Mouse (Mus musculus) liver, embryonic 15.5 days (tissue): ENCODE data around the gene Cxcl12. TPM values are rescaled to one million over a fixed set of nuclear protein-coding genes. Genes with fewer than 3 reads are reported as not detected.

Source experiments
- ATAC-seq: fragments of 200-750 bp; cut with Nextera tagmentation; 2 replicates; pipeline ENCODE4 v1.8.0; 2017; ENCODE audit warnings: moderate number of reproducible peaks, mild to moderate bottlenecking, moderate library complexity; ENCODE audit not compliant: insufficient read depth
- H3K27ac ChIP-seq: fragments of 300-500 bp; sonication (generic); replicated peaks from 2 replicates; pipeline ENCODE4 v1.5.1; 2015; ENCODE audit warnings: mild to moderate bottlenecking, inconsistent platforms
- H3K27me3 ChIP-seq: fragments of 300-500 bp; sonication (generic); 2 replicates; pipeline ENCODE4 v1.6.1; 2015; ENCODE audit warnings: mild to moderate bottlenecking, inconsistent platforms
- H3K36me3 ChIP-seq: fragments of 300-500 bp; sonication (generic); replicated peaks from 2 replicates; pipeline ENCODE4 v1.6.1; 2015; ENCODE audit warnings: moderate library complexity, mild to moderate bottlenecking, inconsistent platforms
- H3K4me1 ChIP-seq: fragments of 300-500 bp; sonication (generic); replicated peaks from 2 replicates; pipeline ENCODE4 v1.6.1; 2015; ENCODE audit warnings: inconsistent platforms
- H3K4me2 ChIP-seq: fragments of 300-500 bp; sonication (generic); 2 replicates; pipeline ENCODE4 v1.6.1; 2015; ENCODE audit warnings: moderate library complexity, mild to moderate bottlenecking, inconsistent platforms
- H3K4me3 ChIP-seq: fragments of 300-500 bp; sonication (generic); replicated peaks from 2 replicates; pipeline ENCODE4 v1.5.1; 2015; ENCODE audit warnings: mild to moderate bottlenecking, inconsistent platforms
- H3K9ac ChIP-seq: fragments of 300-500 bp; sonication (generic); 2 replicates; pipeline ENCODE4 v1.6.1; 2015; ENCODE audit warnings: moderate library complexity, mild to moderate bottlenecking, inconsistent platforms
- H3K9me3 ChIP-seq: fragments of 300-500 bp; sonication (generic); replicated peaks from 2 replicates; pipeline ENCODE4 v1.6.1; 2016; ENCODE audit warnings: inconsistent platforms
- WGBS: fragments of 180-500 bp; shearing (Covaris S2); methylation state at CpG from one replicate; pipeline ENCODE4 v1.1.7; 2015; ENCODE audit warnings: mixed read lengths; ENCODE audit not compliant: insufficient replicate concordance; 5-methylcytosine and 5-hydroxymethylcytosine counted together
- polyA plus RNA-seq: library from polyadenylated mRNA; unstranded; fragments of >200 nt; fragmentation: Nextera tagmentation; extraction: Ambion mirVana; gene quantifications from 2 replicates; pipeline ENCODE4 v1.2.1, GENCODE M21; 2015

Cxcl12 gene
- 54.7 and 58.1 TPM in 2 replicates for polyA plus RNA-seq

GRCm38 (mm10) chr6:117168321-117169011, at the start of gene Cxcl12:
Gene Cxcl12 (plus strand): TSS chr6:117168535.
- Histone ChIP-seq H3K4me3 (peak within 1 kb of the TSS; percentile 58), H3K36me3 (0 out of 2 replicates have a peak, but pooled peaks cover 2% of the 10 kb centered on the region), H3K9ac (peak within 1 kb of the TSS; percentile 39), H3K4me1 (peaks cover 7% of the 10 kb centered on the region; the same call in 1 of the 2 replicates), H3K27ac (peak within 1 kb of the TSS; percentile 38), H3K4me2 (peak within 1 kb of the TSS; percentile 54), H3K27me3 (peaks cover 49% of the 10 kb centered on the region), H3K9me3 (no peaks in the 10 kb centered on the region)
- ATAC-seq = peak; percentile 58
- WGBS = under 1% methylated on average over 59 of the region's 64 CpGs

- no peaks in the 10 kb centered on the region for H3K27me3 ChIP-seq
- no peak overlapping the region for H3K4me3 ChIP-seq
- H3K4me2 ChIP-seq = no peak overlapping the region
- WGBS = 63% methylated on average over 3 of the region's 3 CpGs
- H3K27ac ChIP-seq = no peak overlapping the region
- H3K9me3 ChIP-seq = no peaks in the 10 kb centered on the region
- no peak overlapping the region for H3K9ac ChIP-seq
- ATAC-seq = no peak
- H3K4me1 ChIP-seq = no peaks in the 10 kb centered on the region
- no peaks in the 10 kb centered on the region for H3K36me3 ChIP-seq
Observed at GRCm38 (mm10) chr6:117122074-117122473, 46.3 kb upstream of the Cxcl12 start.

- 45% methylated on average over 1 of the region's 1 CpGs for WGBS
- no peak overlapping the region for H3K9ac ChIP-seq
- no peaks in the 10 kb centered on the region for H3K9me3 ChIP-seq
- no peak overlapping the region for H3K4me2 ChIP-seq
- no peaks in the 10 kb centered on the region for H3K4me1 ChIP-seq
- no peak overlapping the region for H3K4me3 ChIP-seq
- no peak for ATAC-seq
- H3K27me3 ChIP-seq = no peaks in the 10 kb centered on the region
- no peak overlapping the region for H3K27ac ChIP-seq
- no peaks in the 10 kb centered on the region for H3K36me3 ChIP-seq
Observed at GRCm38 (mm10) chr6:117126356-117126755, 42.0 kb upstream of the Cxcl12 start.

- Histone ChIP-seq H3K4me2 (no peak overlapping the region), H3K9me3 (no peaks in the 10 kb centered on the region), H3K4me1 (no peaks in the 10 kb centered on the region), H3K4me3 (no peak overlapping the region), H3K27ac (no peak overlapping the region), H3K36me3 (no peaks in the 10 kb centered on the region), H3K27me3 (no peaks in the 10 kb centered on the region), H3K9ac (no peak overlapping the region)
- no peak for ATAC-seq
- 64% methylated on average over 4 of the region's 4 CpGs for WGBS
Observed at GRCm38 (mm10) chr6:117129443-117129842, 38.9 kb upstream of the Cxcl12 start.

GRCm38 (mm10) chr6:117130680-117131111, 37.6 kb upstream of the Cxcl12 start:
- ATAC-seq = no peak
- H3K4me1 ChIP-seq = no peaks in the 10 kb centered on the region
- no peaks in the 10 kb centered on the region for H3K27me3 ChIP-seq
- 62% methylated on average over 15 of the region's 15 CpGs for WGBS
- no peaks in the 10 kb centered on the region for H3K36me3 ChIP-seq
- no peak overlapping the region for H3K4me3 ChIP-seq
- no peak overlapping the region for H3K4me2 ChIP-seq
- no peaks in the 10 kb centered on the region for H3K9me3 ChIP-seq
- no peak overlapping the region for H3K27ac ChIP-seq
- H3K9ac ChIP-seq = no peak overlapping the region

- Histone ChIP-seq H3K27ac (no peak overlapping the region), H3K4me1 (no peaks in the 10 kb centered on the region), H3K9ac (no peak overlapping the region), H3K27me3 (no peaks in the 10 kb centered on the region), H3K9me3 (no peaks in the 10 kb centered on the region), H3K4me2 (no peak overlapping the region), H3K4me3 (no peak overlapping the region), H3K36me3 (no peaks in the 10 kb centered on the region)
- 35% methylated on average over 4 of the region's 4 CpGs for WGBS
- ATAC-seq = no peak
Observed at GRCm38 (mm10) chr6:117134526-117134925, 33.8 kb upstream of the Cxcl12 start.

- Histone ChIP-seq H3K4me1 (no peaks in the 10 kb centered on the region), H3K9ac (no peak overlapping the region), H3K36me3 (no peaks in the 10 kb centered on the region), H3K27ac (no peak overlapping the region), H3K9me3 (no peaks in the 10 kb centered on the region), H3K4me3 (no peak overlapping the region), H3K27me3 (no peaks in the 10 kb centered on the region), H3K4me2 (no peak overlapping the region)
- ATAC-seq = no peak
- 81% methylated on average over 2 of the region's 2 CpGs for WGBS
Observed at GRCm38 (mm10) chr6:117137735-117138134, 30.6 kb upstream of the Cxcl12 start.

GRCm38 (mm10) chr6:117140907-117141306, 27.4 kb upstream of the Cxcl12 start:
- no peaks in the 10 kb centered on the region for H3K27me3 ChIP-seq
- WGBS = 64% methylated on average over 4 of the region's 4 CpGs
- H3K27ac ChIP-seq = no peak overlapping the region
- ATAC-seq = no peak
- H3K4me2 ChIP-seq = no peak overlapping the region
- no peaks in the 10 kb centered on the region for H3K4me1 ChIP-seq
- no peaks in the 10 kb centered on the region for H3K9me3 ChIP-seq
- H3K9ac ChIP-seq = no peak overlapping the region
- no peaks in the 10 kb centered on the region for H3K36me3 ChIP-seq
- no peak overlapping the region for H3K4me3 ChIP-seq

GRCm38 (mm10) chr6:117146951-117147350, 21.4 kb upstream of the Cxcl12 start:
- no peaks in the 10 kb centered on the region for H3K36me3 ChIP-seq
- H3K4me3 ChIP-seq = no peak overlapping the region
- H3K9me3 ChIP-seq = no peaks in the 10 kb centered on the region
- H3K27ac ChIP-seq = no peak overlapping the region
- no peak overlapping the region for H3K4me2 ChIP-seq
- 49% methylated on average over 10 of the region's 10 CpGs for WGBS
- no peaks in the 10 kb centered on the region for H3K4me1 ChIP-seq
- no peak overlapping the region for H3K9ac ChIP-seq
- ATAC-seq = no peak
- peaks cover 5% of the 10 kb centered on the region; the same call in 1 of the 2 replicates for H3K27me3 ChIP-seq

GRCm38 (mm10) chr6:117151484-117152149, 16.7 kb upstream of the Cxcl12 start:
- no peak overlapping the region for H3K27ac ChIP-seq
- H3K27me3 ChIP-seq = peaks cover 5% of the 10 kb centered on the region
- no peak overlapping the region for H3K9ac ChIP-seq
- WGBS = 23% methylated on average over 18 of the region's 18 CpGs
- no peaks in the 10 kb centered on the region for H3K36me3 ChIP-seq
- H3K4me3 ChIP-seq = no peak overlapping the region
- H3K4me1 ChIP-seq = no peaks in the 10 kb centered on the region
- H3K4me2 ChIP-seq = no peak overlapping the region
- no peaks in the 10 kb centered on the region for H3K9me3 ChIP-seq
- no peak for ATAC-seq

GRCm38 (mm10) chr6:117153046-117153445, 15.3 kb upstream of the Cxcl12 start:
- Histone ChIP-seq H3K4me1 (no peaks in the 10 kb centered on the region), H3K27me3 (peaks cover 5% of the 10 kb centered on the region), H3K36me3 (no peaks in the 10 kb centered on the region), H3K4me2 (no peak overlapping the region), H3K4me3 (no peak overlapping the region), H3K9ac (no peak overlapping the region), H3K27ac (no peak overlapping the region), H3K9me3 (no peaks in the 10 kb centered on the region)
- WGBS = 53% methylated on average over 5 of the region's 5 CpGs
- ATAC-seq = no peak
